Mouse (Mus musculus): Measurements from ENCODE around the gene Numbl.

Gene Numbl

DNA sequence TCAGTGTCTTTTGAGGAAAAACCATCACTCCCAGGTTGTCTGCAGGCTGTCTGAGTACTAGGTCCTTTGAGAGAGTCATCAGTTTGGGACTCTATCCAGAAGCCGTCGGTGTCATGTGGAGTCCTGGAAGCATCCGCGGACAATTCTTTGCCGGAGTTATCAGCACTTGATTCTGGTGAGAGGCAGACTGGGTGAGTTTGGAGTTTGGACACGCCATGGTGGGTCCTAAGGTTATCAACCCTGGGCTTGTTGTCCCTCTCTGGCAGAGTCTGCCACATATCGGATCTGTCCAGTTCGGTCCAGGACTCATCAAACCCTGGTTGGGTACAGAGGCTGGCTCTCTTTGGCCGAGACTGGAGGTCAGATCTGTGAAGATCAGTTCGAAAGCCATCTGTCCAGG, 30.6 kb upstream of the Numbl start:
- H3K4me1 ChIP-seq (replicated peaks; ENCODE audit: low read depth, low read length) = peaks cover 84% of the 10 kb centered on the region
- peak overlapping the region; percentile 95 for H3K4me3 ChIP-seq (replicated peaks; ENCODE audit: low read length)
- peaks cover 5% of the 10 kb centered on the region for H3K27me3 ChIP-seq (ENCODE audit: insufficient read depth, low read length)
- TF ChIP-seq POU5F1 (IDR thresholded peaks at IDR 0.05; ENCODE audit: borderline replicate concordance, low read length) (no peak), CTCF (conservative IDR thresholded peaks at IDR 0.05; ENCODE audit: low read length) (no peak), NANOG (IDR thresholded peaks at IDR 0.05; ENCODE audit: borderline replicate concordance, low read length) (no peak)
- H3K9me3 ChIP-seq (ENCODE audit: low read length) = no peaks in the 10 kb centered on the region
- H3K36me3 ChIP-seq (ENCODE audit: insufficient read depth, low read length) = peaks cover 23% of the 10 kb centered on the region

DNA sequence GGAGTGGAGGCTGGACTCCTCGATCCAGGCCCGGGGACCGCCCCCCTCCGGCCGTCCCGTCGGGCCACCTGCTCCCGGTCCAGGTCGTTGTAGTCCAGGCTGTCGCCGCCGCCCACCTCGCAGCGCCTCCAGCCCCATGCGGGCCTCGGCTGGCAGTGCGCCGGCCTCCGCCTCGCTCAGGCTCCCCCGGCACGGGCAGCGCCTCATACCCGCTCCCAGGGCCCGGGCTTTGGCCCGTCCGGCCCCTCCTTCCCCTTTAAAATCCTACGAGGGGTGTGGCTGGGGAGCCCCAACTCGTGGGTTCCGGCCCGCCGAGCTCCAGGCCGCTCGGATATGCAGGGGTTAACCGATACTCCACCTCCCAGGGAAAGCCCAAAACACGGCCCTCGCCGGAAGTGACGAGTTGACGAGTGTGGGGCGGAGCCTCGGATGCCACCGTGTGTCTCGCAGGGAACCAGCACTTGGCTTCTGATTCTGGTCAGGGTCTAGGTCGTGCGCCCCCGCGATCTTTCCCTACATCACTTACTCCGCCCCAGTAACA, 29.9 kb upstream of the Numbl start, which contains the start of gene Itpkc:
Gene Itpkc (minus strand): TSS at position 381 of the 541 bp plus-strand sequence.
- Histone ChIP-seq H3K27me3 (ENCODE audit: insufficient read depth, low read length) (peaks cover 5% of the 10 kb centered on the region), H3K4me3 (replicated peaks; ENCODE audit: low read length) (peak within 1 kb of the TSS; percentile 95), H3K36me3 (ENCODE audit: insufficient read depth, low read length) (peaks cover 17% of the 10 kb centered on the region), H3K9me3 (ENCODE audit: low read length) (no peaks in the 10 kb centered on the region), H3K4me1 (replicated peaks; ENCODE audit: low read depth, low read length) (peaks cover 79% of the 10 kb centered on the region)
- no peak for TF ChIP-seq CTCF (conservative IDR thresholded peaks at IDR 0.05; ENCODE audit: low read length)
- no peak for TF ChIP-seq POU5F1 (IDR thresholded peaks at IDR 0.05; ENCODE audit: borderline replicate concordance, low read length)
- no peak for TF ChIP-seq NANOG (IDR thresholded peaks at IDR 0.05; ENCODE audit: borderline replicate concordance, low read length)

DNA sequence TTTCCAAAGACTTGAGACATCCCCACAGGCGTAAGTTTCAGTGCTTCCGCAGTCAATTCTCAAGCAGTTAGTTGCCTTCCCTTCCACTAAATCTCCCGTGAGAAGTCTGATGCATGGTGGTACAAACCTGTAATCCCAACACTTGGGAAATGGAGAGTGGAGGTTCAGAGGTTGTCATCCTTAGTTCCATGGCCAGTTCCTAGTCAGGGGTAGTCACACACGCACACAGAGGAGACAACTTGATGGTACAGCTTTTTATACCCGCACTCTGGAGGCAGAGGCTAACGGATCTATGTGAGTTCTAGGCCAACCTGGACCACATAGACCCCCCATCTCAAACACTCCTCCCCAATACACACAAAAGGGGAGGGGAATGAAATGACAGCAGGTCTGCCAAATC, 29.4 kb upstream of the Numbl start:
- no peaks in the 10 kb centered on the region for H3K9me3 ChIP-seq (ENCODE audit: low read length)
- peak overlapping the region; percentile 95 for H3K4me3 ChIP-seq (replicated peaks; ENCODE audit: low read length)
- peaks cover 79% of the 10 kb centered on the region for H3K4me1 ChIP-seq (replicated peaks; ENCODE audit: low read depth, low read length)
- TF ChIP-seq CTCF (conservative IDR thresholded peaks at IDR 0.05; ENCODE audit: low read length) = no peak
- TF ChIP-seq POU5F1 (IDR thresholded peaks at IDR 0.05; ENCODE audit: borderline replicate concordance, low read length) = no peak
- TF ChIP-seq NANOG (IDR thresholded peaks at IDR 0.05; ENCODE audit: borderline replicate concordance, low read length) = no peak
- peaks cover 17% of the 10 kb centered on the region for H3K36me3 ChIP-seq (ENCODE audit: insufficient read depth, low read length)
- peaks cover 5% of the 10 kb centered on the region for H3K27me3 ChIP-seq (ENCODE audit: insufficient read depth, low read length)

DNA sequence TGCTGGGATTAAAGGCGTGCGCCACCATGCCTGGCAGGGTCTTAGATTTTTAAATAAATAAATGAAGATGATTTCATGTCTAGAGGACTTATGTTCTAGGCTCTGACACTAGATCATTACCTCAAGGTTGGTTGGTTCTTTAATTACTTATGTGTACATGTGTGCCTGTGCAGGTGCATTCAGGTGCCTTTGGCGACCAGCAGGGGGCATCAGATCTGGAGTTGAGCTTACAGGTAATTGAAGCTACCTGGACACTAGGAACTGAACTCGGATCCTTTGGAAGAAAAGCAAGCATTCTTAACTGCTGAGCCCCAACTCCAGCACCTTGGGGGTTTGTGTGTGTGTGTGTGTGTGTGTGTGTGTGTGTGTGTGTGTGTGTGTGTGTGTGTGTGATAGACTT, 27.5 kb upstream of the Numbl start:
- Histone ChIP-seq H3K4me1 (replicated peaks; ENCODE audit: low read depth, low read length) (peaks cover 74% of the 10 kb centered on the region), H3K36me3 (ENCODE audit: insufficient read depth, low read length) (peaks cover 4% of the 10 kb centered on the region), H3K9me3 (ENCODE audit: low read length) (no peaks in the 10 kb centered on the region), H3K27me3 (ENCODE audit: insufficient read depth, low read length) (peaks cover 5% of the 10 kb centered on the region), H3K4me3 (replicated peaks; ENCODE audit: low read length) (no peak overlapping the region)
- TF ChIP-seq POU5F1 (IDR thresholded peaks at IDR 0.05; ENCODE audit: borderline replicate concordance, low read length) = no peak
- peak; percentile 84 for TF ChIP-seq CTCF (conservative IDR thresholded peaks at IDR 0.05; ENCODE audit: low read length)

DNA sequence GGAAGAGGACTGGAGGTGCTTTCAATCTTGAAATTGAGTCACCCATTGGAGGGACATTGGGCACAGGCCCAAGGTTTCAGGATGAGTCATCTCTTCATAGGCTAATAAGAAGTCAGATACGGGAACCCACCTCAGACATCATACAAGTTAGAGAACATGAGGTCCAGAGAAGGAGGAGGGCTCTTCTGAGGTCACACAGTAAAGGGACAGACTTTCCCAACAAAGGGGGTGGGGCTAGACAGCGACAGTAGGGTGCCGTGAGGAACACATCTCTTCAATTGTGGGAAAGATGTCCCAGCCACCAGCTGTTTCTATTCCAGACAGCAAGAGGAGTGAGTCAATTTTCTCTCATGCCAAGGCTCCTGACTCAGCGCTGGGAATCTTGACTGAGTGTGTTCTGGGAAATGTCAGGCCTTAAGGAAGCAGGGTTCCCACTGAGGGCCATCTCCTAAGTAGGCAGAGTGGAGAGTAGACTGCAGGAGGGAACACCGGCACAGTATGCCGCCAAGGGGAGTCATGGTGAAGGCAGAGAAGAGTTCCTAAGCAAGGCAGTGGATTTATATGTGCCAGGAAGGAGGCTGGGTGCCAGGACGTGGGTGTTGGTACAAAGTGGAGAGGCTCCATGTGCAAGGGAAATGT, 26.4 kb upstream of the Numbl start:
- Histone ChIP-seq H3K27me3 (ENCODE audit: insufficient read depth, low read length) (peaks cover 5% of the 10 kb centered on the region), H3K36me3 (ENCODE audit: insufficient read depth, low read length) (no peaks in the 10 kb centered on the region), H3K9me3 (ENCODE audit: low read length) (no peaks in the 10 kb centered on the region), H3K4me1 (replicated peaks; ENCODE audit: low read depth, low read length) (peaks cover 64% of the 10 kb centered on the region), H3K4me3 (replicated peaks; ENCODE audit: low read length) (no peak overlapping the region)
- TF ChIP-seq POU5F1 (IDR thresholded peaks at IDR 0.05; ENCODE audit: borderline replicate concordance, low read length) (no peak), NANOG (IDR thresholded peaks at IDR 0.05; ENCODE audit: borderline replicate concordance, low read length) (no peak), CTCF (conservative IDR thresholded peaks at IDR 0.05; ENCODE audit: low read length) (no peak)

DNA sequence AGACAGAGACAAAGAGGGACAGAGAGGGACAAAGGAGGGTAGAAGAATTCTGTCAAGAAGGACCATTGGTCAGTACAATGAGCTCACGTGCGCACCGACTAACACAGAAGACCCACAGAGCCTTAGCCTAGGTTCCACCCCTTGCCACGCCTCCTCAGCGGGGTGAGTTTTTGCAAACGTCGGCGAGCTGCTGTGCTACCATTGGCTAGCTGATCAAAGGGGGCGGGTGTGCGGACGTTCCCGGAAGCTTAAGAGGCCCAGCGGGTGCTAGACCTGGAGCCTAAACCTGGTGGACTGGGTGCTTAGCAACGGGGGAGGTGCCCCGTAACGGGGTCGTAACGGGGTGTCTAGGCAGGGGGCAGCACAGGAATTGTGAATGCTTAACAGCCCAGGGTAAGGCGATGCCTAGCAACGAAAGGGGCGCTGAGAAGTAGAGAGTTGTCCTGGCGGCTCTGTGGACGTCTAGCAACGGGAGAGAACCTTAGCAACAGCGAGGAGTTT, 25.4 kb upstream of the Numbl start, which contains the start of gene Coq8b:
Gene Coq8b (plus strand): TSS at position 243 of the 501 bp plus-strand sequence.
- Histone ChIP-seq H3K36me3 (ENCODE audit: insufficient read depth, low read length) (no peaks in the 10 kb centered on the region), H3K27me3 (ENCODE audit: insufficient read depth, low read length) (no peaks in the 10 kb centered on the region), H3K4me3 (replicated peaks; ENCODE audit: low read length) (peak within 1 kb of the TSS; percentile 74), H3K4me1 (replicated peaks; ENCODE audit: low read depth, low read length) (peaks cover 57% of the 10 kb centered on the region), H3K9me3 (ENCODE audit: low read length) (no peaks in the 10 kb centered on the region)
- TF ChIP-seq POU5F1 (IDR thresholded peaks at IDR 0.05; ENCODE audit: borderline replicate concordance, low read length) (no peak), CTCF (conservative IDR thresholded peaks at IDR 0.05; ENCODE audit: low read length) (no peak), NANOG (IDR thresholded peaks at IDR 0.05; ENCODE audit: borderline replicate concordance, low read length) (no peak)

DNA sequence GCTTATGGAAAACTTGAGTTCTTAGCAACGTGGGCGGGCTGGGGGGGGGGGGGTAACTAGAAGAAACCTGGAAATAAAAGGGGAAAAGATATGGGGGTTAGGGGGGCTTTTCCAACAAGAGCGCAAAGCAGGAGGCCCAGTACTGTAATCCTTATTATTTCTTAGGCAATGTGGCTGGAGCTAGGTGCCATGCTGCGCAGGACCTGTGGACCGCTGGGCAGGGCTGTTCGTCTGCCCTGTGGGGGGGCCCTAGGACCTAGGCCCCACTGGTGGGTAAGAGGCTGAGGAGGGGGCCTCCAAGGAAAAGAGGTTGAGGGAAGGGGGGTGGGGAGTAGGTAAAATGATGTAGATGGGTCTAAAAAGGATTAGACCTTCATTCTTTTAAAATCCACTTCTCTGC, 24.9 kb upstream of the Numbl start:
- TF ChIP-seq POU5F1 (IDR thresholded peaks at IDR 0.05; ENCODE audit: borderline replicate concordance, low read length) = no peak
- no peaks in the 10 kb centered on the region for H3K9me3 ChIP-seq (ENCODE audit: low read length)
- H3K36me3 ChIP-seq (ENCODE audit: insufficient read depth, low read length) = no peaks in the 10 kb centered on the region
- H3K27me3 ChIP-seq (ENCODE audit: insufficient read depth, low read length) = no peaks in the 10 kb centered on the region
- peak overlapping the region; percentile 74 for H3K4me3 ChIP-seq (replicated peaks; ENCODE audit: low read length)
- H3K4me1 ChIP-seq (replicated peaks; ENCODE audit: low read depth, low read length) = peaks cover 55% of the 10 kb centered on the region

DNA sequence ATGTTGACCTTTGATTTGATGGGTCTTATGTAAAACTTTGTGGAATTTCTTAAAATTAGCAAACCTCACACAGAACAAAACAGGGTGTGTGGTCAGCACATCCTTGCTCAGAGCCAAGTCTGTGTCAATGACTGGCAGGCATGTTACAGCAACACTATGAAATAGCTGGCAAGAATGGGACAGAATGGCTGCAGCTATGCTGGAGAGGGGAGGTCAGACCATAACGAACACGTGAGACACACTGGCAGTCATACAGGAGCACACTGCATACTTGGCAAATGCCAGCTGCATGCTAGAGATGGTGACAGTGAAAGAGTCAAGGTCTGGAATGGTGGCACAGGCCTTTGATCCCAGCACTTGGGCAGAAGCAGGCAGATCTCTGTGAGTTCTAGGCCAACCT, 22.5 kb upstream of the Numbl start:
- Histone ChIP-seq H3K4me3 (replicated peaks; ENCODE audit: low read length) (no peak overlapping the region), H3K27me3 (ENCODE audit: insufficient read depth, low read length) (no peaks in the 10 kb centered on the region), H3K36me3 (ENCODE audit: insufficient read depth, low read length) (peaks cover 18% of the 10 kb centered on the region), H3K9me3 (ENCODE audit: low read length) (no peaks in the 10 kb centered on the region), H3K4me1 (replicated peaks; ENCODE audit: low read depth, low read length) (peaks cover 42% of the 10 kb centered on the region)
- TF ChIP-seq POU5F1 (IDR thresholded peaks at IDR 0.05; ENCODE audit: borderline replicate concordance, low read length) = no peak
- no peak for TF ChIP-seq CTCF (conservative IDR thresholded peaks at IDR 0.05; ENCODE audit: low read length)
- no peak for TF ChIP-seq NANOG (IDR thresholded peaks at IDR 0.05; ENCODE audit: borderline replicate concordance, low read length)

Measured in E14TG2a.4 (cell line).